Mouse (Mus musculus) brown adipose tissue, adult 24 weeks (tissue): ENCODE data around the gene Prrt4. TPM values are rescaled to one million over a fixed set of nuclear protein-coding genes. Genes with fewer than 3 reads are reported as not detected.

Experiments
- H3K27ac ChIP-seq: fragments of 200-500 bp; replicated peaks from 2 replicates; pipeline ENCODE4 v1.5.1; 2012; ENCODE audit warnings: low read depth, mild to moderate bottlenecking, low read length
- H3K4me1 ChIP-seq: fragments of 200-500 bp; 2 replicates; pipeline ENCODE4 v1.6.1; 2012; ENCODE audit warnings: low read length, mixed read lengths; ENCODE audit not compliant: control insufficient read depth, insufficient read depth, insufficient read length
- H3K4me3 ChIP-seq: fragments of 200-500 bp; 2 replicates; pipeline ENCODE4 v1.5.1; 2012; ENCODE audit warnings: low read depth, mild to moderate bottlenecking, low read length, moderate library complexity; ENCODE audit not compliant: insufficient read depth
- polyA plus RNA-seq: library from polyadenylated mRNA; stranded (reverse); fragments of >200 nt; gene quantifications from 2 replicates; pipeline ENCODE4 v1.2.4, GENCODE M21; 2012; ENCODE audit not compliant: missing spikeins, insufficient read depth, insufficient read length

Gene Prrt4
- polyA plus RNA-seq, 1 experiment = 1.5 TPM

DNA sequence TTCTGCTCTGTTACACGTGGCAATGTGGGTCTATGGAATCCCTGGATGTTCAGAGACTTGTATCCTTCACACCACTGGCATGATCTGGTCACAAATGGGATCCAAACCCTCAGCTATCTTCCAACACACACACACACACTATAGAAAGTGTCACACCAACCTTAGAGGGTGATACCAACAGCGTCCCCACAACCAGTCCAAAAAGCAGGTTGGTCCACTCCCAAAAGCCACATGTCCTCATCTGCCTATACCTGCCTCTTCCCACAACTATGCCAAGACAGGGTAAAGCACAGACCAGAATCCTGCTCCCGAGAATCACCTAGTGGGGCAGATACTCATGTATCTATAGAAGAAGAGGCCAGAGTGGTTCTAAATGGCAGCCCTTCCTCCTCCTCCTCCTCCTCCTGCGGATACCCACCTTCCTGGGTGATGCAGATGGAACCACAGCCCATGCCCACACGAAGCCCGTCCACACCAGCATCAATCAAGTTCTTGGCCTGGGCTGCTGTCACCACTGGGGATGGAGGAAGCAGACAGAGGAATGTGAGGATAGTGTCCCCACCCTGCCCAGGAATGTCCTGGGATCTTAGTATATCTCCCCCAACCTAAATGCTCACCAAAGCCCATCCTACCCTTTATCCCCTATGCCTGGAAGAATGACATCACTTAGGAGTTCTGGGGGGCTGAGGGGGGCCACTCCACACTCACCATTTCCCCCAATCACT is 24.6 kb upstream of the Prrt4 start:
- Histone ChIP-seq H3K4me1 (peaks cover 6% of the 10 kb centered on the region; the same call in 1 of the 2 replicates), H3K27ac (no peak overlapping the region), H3K4me3 (no peak overlapping the region)

DNA sequence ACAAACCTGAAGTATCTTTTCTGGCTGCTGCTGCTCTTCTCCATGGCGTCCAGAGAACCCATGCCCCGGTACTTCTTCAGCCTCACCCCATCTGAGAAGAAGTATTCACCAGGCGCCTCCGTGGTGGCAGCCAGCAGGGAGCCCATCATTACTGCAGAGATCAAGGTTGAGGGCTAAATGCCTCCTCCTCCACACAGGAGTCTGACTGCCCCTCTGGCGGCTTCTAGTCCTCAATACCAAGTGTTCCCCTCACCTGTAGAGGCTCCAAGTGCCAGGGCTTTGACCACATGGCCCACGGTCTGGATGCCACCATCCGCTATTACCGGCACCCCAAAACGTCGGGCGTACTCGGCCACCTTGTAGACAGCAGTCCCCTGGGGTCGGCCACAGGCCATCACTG is 23.7 kb upstream of the Prrt4 start:
- Histone ChIP-seq H3K4me3 (no peak overlapping the region), H3K27ac (no peak overlapping the region)

DNA sequence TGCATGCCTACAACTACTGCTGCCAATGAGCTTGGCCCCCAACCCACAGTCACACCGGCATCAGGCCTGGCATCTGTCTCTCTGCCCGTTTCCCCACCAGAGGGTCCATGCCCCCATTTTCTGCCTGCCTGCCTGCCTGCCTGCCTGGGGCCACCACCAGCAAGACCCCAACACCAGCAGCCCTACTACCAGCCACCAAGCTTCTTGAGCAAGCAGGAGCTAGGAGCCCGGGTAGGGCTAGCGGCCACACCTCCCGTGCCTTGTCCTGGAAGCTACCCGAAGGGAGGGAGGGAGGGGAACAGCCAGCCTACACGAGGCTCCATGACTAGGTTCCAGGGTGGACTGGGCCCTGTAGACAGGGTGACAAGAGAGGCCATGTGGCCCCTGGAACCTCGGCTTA is 22.6 kb upstream of the Prrt4 start:
- H3K4me1 ChIP-seq = peaks cover 6% of the 10 kb centered on the region; the same call in 1 of the 2 replicates
- no peak overlapping the region for H3K27ac ChIP-seq
- no peak overlapping the region for H3K4me3 ChIP-seq

More for the DNA sequence above, 23.7 kb upstream of the Prrt4 start:
- peaks cover 6% of the 10 kb centered on the region; the same call in 1 of the 2 replicates for H3K4me1 ChIP-seq

DNA sequence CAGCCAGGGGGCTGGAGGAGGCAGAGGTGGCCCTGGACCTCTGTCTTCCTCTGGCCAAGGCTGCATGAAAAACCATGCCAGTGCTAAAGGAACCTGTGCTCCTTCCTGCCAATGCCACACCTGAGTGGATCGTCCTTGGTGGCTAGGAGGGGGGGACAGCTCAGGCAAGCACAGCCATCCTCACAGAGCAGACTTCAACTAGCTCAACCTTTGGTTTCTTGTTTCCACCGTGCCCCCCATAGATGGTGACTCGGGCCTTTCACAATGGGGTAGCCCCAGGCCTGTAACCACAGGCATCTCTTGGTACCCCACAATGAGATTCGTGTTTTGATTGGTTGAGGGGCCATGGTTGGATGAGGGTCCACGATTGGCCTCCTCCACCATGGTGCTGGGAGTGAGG is 22.0 kb upstream of the Prrt4 start:
- Histone ChIP-seq H3K4me3 (no peak overlapping the region), H3K4me1 (peaks cover 6% of the 10 kb centered on the region; the same call in 1 of the 2 replicates), H3K27ac (no peak overlapping the region)

DNA sequence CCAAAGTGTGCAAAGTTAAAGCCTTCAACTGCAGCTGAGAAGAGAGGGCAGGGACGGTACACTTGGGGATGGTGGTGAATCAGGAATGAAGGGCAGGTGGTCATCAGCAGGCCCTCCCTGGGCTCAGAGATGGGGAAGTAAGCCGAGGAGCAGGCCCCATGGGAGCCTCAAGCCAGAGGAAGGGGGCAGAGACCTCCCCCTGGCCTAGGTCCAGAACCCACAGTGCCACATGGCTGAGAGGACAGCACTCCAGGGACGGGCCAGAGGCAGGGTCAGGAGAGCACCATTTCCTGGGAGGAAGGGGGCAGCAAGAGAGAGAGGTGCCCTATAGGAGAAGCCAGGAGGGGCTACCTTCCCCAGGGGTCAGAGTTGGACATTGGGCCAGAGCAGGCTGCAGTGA is 21.1 kb upstream of the Prrt4 start:
- no peak overlapping the region for H3K27ac ChIP-seq
- H3K4me1 ChIP-seq = no peaks in the 10 kb centered on the region

DNA sequence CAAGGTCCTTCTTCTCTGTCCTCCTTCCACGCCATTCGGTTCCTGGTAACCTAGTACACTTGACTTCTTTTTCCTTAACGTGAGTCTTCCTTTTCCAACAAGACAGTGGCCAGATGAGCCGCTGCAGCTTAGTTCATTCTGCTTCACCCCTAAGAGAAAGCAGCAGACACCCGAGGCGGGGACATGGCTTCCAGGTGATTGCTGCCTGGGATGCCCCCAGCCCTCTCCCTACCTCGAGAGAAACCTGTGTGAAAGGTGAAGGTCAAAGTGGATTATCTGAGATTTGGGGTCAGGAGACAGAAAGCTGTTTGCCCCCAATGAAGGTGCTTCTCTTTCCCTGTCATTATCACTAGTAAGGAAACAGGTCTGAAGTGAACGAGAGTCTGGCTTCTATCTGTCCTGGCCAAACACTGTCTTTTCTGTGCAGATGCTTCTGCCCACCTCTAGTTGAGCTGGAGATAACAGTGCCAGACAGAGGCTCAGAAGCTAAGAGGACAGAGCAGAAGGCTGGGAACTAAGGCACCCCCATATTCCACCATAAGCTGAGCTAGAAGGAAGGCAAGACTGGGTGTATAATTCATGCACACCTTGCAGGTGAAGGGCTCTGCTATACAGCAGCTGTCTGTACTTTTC is 20.0 kb upstream of the Prrt4 start:
- no peaks in the 10 kb centered on the region for H3K4me1 ChIP-seq
- H3K4me3 ChIP-seq = no peak overlapping the region
- H3K27ac ChIP-seq = no peak overlapping the region

More for the DNA sequence above, 21.1 kb upstream of the Prrt4 start:
- H3K4me3 ChIP-seq = no peak overlapping the region

DNA sequence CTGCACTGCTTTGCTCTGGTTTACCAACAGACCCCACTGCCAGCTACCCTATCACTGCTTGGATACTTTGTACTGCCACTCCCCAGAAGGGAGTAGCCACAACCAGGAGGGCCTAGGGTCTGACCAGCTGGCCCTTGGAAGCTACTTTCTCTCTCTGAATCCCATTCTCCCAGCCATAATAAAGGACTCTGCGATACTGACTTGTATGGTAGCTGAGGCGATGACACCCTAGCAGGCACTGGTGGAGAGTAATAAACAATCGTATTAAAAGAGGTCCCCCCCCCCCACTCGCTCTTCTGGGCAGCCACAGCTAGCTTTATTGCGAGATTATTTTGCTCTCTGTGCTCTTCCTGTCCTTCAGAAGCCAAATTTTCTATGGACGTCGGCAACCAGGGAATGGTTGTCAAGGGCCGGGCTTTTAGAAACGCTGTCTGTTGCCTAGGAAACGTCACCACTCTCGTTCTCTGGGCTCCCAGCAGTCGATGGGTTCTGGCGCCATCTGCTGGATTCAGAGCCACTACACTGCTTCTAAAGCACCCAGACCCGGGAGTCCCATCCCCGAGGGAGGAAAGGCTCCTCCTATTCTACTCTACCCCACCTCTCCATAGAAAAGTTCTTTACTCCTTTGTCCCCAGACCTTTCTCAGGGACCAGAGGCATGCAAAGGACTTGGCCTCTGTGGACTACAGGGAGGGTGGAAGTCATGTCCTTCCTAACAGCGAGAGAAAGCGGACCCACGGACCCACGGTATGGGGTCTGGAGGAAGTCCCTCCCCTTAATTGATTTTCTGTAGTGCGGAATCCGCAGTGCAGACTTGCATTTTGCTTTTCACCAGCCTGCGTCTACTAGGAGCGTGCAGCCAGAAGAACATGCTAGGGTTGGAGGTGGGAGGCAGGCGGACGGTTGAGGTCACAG is 19.2 kb upstream of the Prrt4 start:
- Histone ChIP-seq H3K27ac (no peak overlapping the region), H3K4me1 (no peaks in the 10 kb centered on the region), H3K4me3 (no peak overlapping the region)

DNA sequence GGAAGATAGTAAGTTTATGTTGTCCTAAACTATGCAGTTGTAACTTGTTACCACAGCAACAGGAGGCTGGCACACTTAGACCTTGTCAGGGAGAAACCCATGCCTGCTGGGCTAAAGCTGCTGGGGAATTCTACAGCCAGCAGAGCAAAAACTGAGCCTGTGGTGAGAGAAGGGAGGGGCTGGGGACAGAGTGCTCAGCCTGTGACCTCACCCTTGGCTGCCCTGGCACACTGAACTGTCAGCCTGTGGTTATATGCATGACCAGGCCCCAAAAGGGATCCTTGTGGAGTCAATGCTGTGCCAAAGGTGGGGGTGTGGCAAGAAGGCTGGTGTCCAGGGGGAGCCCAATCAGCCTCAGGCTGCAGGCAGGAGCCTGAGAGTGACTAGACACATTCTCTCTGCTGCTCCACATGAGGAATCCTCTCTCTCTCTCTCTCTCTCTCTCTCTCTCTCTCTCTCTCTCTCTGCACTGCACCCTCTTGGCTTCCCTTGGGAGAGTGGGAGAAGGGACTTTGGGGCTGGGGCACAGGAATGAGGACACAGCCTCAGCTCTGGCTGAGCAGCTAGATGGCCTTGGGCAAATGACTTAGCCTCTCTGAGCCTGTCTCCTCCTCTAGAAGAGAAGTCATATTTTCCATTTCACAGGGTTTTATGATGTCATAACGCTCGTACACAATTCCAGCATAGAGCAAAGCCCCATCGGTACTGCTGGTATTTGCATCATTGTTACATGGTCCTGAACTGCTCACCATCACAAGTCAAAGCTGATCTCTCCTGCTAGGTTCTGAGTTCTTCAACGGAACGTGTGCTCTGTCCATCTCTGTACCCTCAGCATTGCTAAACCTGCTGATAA is 16.7 kb upstream of the Prrt4 start:
- Histone ChIP-seq H3K4me3 (no peak overlapping the region), H3K27ac (0 out of 2 replicates have a peak overlapping the region, but pooled peaks have one; percentile 31)

DNA sequence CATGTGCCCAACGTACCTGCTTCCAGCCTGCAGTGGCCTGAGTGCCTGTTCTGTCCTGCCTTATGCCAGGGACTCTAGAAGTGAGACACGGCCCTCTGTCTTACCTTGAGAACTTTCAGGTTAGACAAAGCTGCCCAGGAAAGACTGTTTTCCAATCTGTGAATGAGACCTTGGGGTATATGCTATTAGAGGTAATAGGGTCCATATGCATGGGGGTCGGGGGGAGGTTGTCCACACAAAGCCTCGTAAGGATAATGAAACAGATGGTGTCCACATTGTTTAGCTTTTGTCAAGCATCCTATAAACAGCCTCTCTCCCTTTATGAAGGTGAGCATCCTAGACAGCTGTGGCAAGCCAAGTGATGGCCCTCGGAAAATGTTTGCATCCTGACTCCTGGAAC is 15.8 kb upstream of the Prrt4 start:
- no peak overlapping the region for H3K4me3 ChIP-seq
- H3K27ac ChIP-seq = no peak overlapping the region
- no peaks in the 10 kb centered on the region for H3K4me1 ChIP-seq

More for the DNA sequence above, 16.7 kb upstream of the Prrt4 start:
- H3K4me1 ChIP-seq = no peaks in the 10 kb centered on the region

DNA sequence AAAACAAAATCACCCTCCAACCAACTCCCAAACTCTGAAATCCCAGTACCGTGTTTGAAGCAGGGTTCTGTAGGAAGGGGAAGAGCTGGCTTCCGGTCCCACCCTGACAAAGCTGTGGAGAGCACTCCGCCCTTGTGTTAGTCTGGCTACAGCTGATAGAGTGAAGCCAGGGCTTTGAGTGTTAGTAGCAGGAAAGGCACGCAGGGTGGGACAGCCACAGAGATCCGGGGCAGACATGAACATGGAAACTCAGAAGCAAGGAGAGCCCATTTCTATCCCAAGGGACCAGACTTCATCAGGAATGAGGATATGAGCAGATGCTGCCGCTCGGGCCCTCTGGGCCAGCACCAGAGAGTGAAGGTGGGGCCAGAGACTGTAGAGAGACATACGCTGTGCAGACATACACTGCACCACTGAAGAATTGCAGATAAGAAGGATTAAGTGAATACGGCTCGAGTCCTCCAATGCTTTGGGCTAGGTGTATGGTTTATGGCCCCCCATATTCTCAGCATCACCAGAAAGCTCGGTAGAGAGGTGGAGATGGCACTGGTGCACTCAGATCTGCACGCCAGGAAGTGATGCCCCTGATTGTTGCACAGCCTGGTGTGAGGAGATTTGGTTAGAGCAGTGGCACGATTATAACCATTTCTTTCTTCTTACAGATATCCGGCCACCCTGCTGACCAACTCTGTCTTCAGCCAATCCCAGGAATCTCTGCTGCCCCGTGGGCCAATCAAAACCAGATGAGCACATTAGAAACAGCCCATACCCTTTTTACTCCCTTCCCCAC is 14.8 kb upstream of the Prrt4 start:
- no peak overlapping the region for H3K4me3 ChIP-seq
- no peaks in the 10 kb centered on the region for H3K4me1 ChIP-seq
- 0 out of 2 replicates have a peak overlapping the region, but pooled peaks have one; percentile 3 for H3K27ac ChIP-seq

DNA sequence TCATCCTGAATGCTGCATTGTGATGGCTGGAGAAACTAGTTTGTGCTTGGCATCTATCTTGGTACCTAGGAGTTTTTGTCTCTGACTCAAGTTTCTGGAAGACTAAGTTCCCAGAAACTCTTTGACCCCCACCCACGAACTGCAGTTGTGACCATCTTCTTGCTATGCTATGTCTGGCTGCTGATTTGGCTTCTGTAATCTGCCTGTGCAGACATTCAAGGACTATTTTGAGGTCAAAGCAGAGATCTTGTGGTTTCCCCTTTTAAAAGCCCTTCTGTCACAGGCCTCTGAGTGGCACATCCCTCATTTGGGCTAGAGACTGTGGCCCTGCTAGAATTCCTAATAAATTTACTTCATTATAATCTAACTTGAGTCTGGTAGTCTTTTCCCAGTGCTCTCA is 8.6 kb upstream of the Prrt4 start:
- Histone ChIP-seq H3K27ac (no peak overlapping the region), H3K4me3 (no peak overlapping the region)

DNA sequence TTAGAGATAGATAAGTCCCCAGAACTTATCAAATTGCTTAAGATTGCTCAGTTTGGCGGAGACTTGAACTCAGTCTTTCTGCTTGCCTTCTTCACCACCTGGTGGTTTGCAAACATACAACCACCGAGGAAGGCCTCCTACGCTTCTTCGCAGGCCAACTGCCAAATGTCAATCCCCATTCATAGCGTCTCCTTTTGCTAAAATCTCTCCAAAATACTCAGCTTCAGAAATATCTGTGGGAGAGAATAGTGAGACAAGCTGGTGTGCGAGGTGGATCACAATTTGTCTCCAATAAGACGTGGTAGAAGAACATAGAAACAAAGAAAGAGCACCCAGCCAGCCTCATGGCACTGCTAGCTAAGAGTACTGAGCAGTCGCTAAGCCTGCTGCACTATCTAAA is 459 bp upstream of the Prrt4 start:
- no peaks in the 10 kb centered on the region for H3K4me1 ChIP-seq
- no peak overlapping the region for H3K27ac ChIP-seq
- H3K4me3 ChIP-seq = no peak overlapping the region

More for the DNA sequence above, 8.6 kb upstream of the Prrt4 start:
- H3K4me1 ChIP-seq = no peaks in the 10 kb centered on the region

DNA sequence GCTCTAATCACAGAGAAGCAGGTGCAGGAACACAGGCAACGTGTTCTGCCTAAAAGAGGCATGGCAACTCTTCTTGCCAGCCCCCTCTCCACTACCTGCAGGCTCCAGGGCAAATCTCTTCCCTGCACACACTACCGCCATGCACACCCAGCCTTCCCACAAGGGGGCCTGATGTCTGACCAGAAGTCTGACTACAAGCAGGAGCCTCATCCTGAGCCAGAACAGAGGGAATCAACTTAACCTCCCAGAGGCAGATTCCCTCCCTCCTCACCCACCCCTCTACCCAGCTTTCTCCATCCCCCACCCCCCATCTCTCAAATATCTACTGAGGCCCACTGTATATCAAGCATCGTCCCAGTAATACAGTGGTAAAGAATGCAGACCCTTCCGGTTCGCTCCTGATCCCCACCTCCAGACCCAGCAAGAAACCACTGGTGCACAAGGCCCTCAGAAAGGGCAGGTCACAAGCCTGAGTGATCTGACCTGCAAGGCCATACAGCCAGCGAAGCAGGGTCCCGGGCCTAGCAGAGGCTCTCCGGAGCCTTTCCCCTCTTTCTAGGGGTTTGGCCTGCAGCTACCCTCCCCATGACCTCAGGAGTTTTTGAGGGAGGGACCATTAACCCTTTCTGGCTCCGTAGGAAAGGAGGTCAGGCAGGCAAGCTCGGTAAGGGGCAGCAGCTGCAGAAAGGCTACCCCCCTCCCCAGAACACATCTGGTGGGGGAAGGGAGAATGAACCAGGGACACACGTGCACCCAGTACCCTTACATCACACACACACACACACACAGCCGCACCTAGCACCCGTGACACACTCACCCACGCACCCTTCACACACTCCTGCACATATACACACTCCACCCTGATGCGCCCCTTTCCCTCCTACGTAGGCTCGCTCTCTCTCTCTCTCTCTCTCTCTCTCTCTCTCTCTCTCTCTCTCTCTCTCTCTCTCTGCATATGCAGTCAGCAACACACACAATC is 1.2 kb downstream of the Prrt4 start:
- Histone ChIP-seq H3K4me1 (no peaks in the 10 kb centered on the region), H3K4me3 (no peak overlapping the region), H3K27ac (no peak overlapping the region)
